8 mouse cellular contexts compared by ENCODE assay signal in the genomic region with DNA sequence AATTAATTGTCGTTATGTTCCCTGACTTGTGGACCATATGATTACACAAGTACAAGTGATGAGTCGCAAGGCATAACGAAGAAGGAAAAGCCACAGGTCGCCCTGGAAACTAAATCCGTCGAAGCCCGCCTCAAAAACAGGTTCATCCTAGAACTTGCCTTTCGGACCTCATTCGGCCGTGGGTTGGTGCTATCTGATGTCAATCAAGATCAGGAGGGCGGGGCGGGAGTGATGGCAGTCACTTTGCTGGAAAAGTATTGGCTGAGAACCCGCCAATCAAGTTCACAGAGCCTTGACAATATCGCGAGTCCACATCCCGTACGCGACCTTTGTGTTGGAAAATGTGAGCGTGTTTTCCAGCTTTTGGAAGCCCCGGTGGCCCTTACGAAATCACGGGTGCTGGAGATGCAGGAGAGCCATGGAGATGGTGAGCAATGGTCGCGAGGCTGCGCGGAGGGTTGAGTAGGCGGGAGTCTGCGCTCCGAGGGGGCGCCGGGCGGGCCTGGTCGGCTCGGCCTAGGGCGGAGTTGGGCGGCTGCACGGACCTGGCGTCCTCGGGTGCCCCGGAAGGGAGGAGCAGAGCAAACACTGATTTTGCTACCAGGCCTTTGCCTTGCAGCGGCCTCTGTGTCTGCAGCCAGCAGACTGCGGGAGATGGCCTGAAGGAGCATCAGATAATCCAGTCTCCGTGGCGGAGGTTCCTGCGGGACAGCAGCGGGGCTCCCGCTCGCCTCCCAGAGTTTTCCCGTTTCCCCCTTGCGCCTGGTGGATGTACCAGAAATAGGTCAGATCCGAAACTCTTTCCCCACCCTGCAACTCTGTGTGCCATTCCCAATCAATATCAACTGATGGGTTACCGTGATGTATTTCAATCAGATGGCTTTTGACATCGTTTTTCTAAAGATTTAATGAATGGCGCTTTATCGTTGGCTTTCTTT. TPM values are rescaled to one million over a fixed set of nuclear protein-coding genes. Genes with fewer than 3 reads are reported as not detected.
DNase-seq lines count a peak whose midpoint lies in the region; ATAC-seq and TF ChIP-seq lines count a peak whose summit lies in the region.

A gene (plus strand): TSS at position 285 of the 938 bp plus-strand sequence.

- H3K4me2 ChIP-seq in forebrain, embryonic 15.5 days (replicated peaks): peak within 1 kb of the TSS; percentile 63

- no peaks in the 10 kb centered on the region for H3K27me3 ChIP-seq in forebrain, embryonic 15.5 days

- intact Hi-C loops in heart, postnatal 25 days (cut with DNase I): loop anchor here (10.0 kb wide), 1 partner anchor 217 kb away; a partner anchor contains a TSS

- H3K4me3 ChIP-seq in ES-E14 (ENCODE audit: insufficient read depth in 1 of 2, low read depth in 1 of 2, low read length in 2 of 2, poor library complexity in 1 of 2, severe bottlenecking in 1 of 2): peak within 1 kb of the TSS; percentile 80 to 83
- peak within 1 kb of the TSS; percentile 77 for H3K4me3 ChIP-seq in forebrain, embryonic 15.5 days
- H3K4me3 ChIP-seq in lung, adult 2 months (replicated peaks; ENCODE audit: extremely low read depth, low read depth, low read length): peak within 1 kb of the TSS; percentile 97

- peak within 1 kb of the TSS; percentile 26; the same call in 1 of the 2 replicates for H3K27ac ChIP-seq in ES-E14 (ENCODE audit: insufficient read depth, low read depth, low read length, poor library complexity, severe bottlenecking)
- H3K27ac ChIP-seq in forebrain, embryonic 15.5 days (replicated peaks): peak within 1 kb of the TSS; percentile 96

- peak; percentile 99 for DNase-seq in ES-E14 (ENCODE audit: low read depth, low spot score)
- peak; percentile 96 for DNase-seq in cerebellum, adult 11-12 months
- DNase-seq in heart, postnatal 25 days (ENCODE audit: low spot score): peak; percentile 96
- peak; percentile 97 to 100 for DNase-seq in layer of hippocampus, adult 18-20 months (ENCODE audit: low spot score in 2 of 2)
- DNase-seq in lung, adult 2 months: peak; percentile 98
- DNase-seq in thymus, adult 18-20 months: peak; percentile 91 to 97

- TF ChIP-seq CTCF in lung, adult 2 months (IDR thresholded peaks at IDR 0.05; ENCODE audit: insufficient read depth, low read length): no peak

- H3K9ac ChIP-seq in ES-E14 (ENCODE audit: insufficient read depth, low read depth, low read length, poor library complexity, severe bottlenecking): peak within 1 kb of the TSS; percentile 92
- H3K9ac ChIP-seq in forebrain, embryonic 15.5 days (replicated peaks): peak within 1 kb of the TSS; percentile 73

- H3K9me3 ChIP-seq in ES-E14 (ENCODE audit: control insufficient read depth, insufficient read depth, low read depth, low read length): no peaks in the 10 kb centered on the region
- 0 out of 2 replicates have a peak, but pooled peaks cover 9% of the 10 kb centered on the region for H3K9me3 ChIP-seq in forebrain, embryonic 15.5 days

- H3K36me3 ChIP-seq in ES-E14 (ENCODE audit: control insufficient read depth, insufficient read depth, low read length, poor library complexity, severe bottlenecking): no peaks in the 10 kb centered on the region
- peaks cover 25% of the 10 kb centered on the region for H3K36me3 ChIP-seq in forebrain, embryonic 15.5 days

- TF ChIP-seq POLR2A in lung, adult 2 months (IDR thresholded peaks at IDR 0.05; ENCODE audit: borderline replicate concordance, extremely low read depth, low read depth, low read length): peak; percentile 38; the same call in 1 of the 2 replicates

- under 1% methylated on average over 55 of the region's 55 CpGs for whole genome bisulfite sequencing in forebrain, embryonic 15.5 days
- WGBS in lung, adult 2 months: under 1% methylated on average over 55 of the region's 55 CpGs

- in situ Hi-C loops in ES-E14 (cut with MboI; ENCODE audit: low sequenced_read_pairs in 2 of 2, unreplicated experiment in 2 of 2): no loop called here

- H3K4me1 ChIP-seq in ES-E14 (ENCODE audit: control insufficient read depth in 2 of 2, insufficient read depth in 2 of 2, low read length in 2 of 2, poor library complexity in 1 of 2): peaks cover 0 to 7% of the 10 kb centered on the region in 2 experiments; a peak in 2 of 4 replicates
- peaks cover 15% of the 10 kb centered on the region for H3K4me1 ChIP-seq in forebrain, embryonic 15.5 days
- peaks cover 4% of the 10 kb centered on the region; the same call in 1 of the 2 replicates for H3K4me1 ChIP-seq in lung, adult 2 months (ENCODE audit: control insufficient read depth, insufficient read depth, low read length)

- peak; percentile 99 for ATAC-seq in forebrain, embryonic 15.5 days (replicated peaks)
- ATAC-seq in neutrophil, adult 5-6 weeks (ENCODE audit: extremely low read depth, insufficient number of reproducible peaks, low FRiP score, poor library complexity, severe bottlenecking): peak; percentile 95

TF ChIP-seq in ES-E14, 5 proteins besides CTCF, POLR2A, EP300 and RAD21:
- no peak for TF ChIP-seq MAFK (IDR thresholded peaks at IDR 0.05; ENCODE audit: insufficient read depth, low read depth, low read length)
- peak; percentile 96 for TF ChIP-seq CHD2 (IDR thresholded peaks at IDR 0.05; ENCODE audit: low read depth, low read length)
- no peak for TF ChIP-seq HCFC1 (IDR thresholded peaks at IDR 0.05; ENCODE audit: borderline replicate concordance, insufficient read depth, low read length)
- no peak for TF ChIP-seq ZC3H11A (IDR thresholded peaks at IDR 0.05; ENCODE audit: borderline replicate concordance, low read depth, low read length)

RNA-seq across cellular contexts. Expression of the gene that starts here (rescaled TPM):
- total RNA-seq in ES-E14 (2012; rRNA removed): 29.0 and 30.5 TPM in 2 replicates
- 64.1 and 69.5 TPM in 2 replicates for polyA plus RNA-seq in forebrain, embryonic 15.5 days (2015; fragmentation: Nextera tagmentation; extraction: Ambion mirVana)
- 10 to 100 TPM; 27.8 to 28.5 TPM for total RNA-seq in heart, postnatal 25 days (2021)
- 10 to 100 TPM; 27.8 to 29.3 TPM for total RNA-seq in layer of hippocampus, adult 18-20 months (2021)
- polyA plus RNA-seq in lung, adult 2 months (2012; rRNA removed): 3.8 and 5.1 TPM in 2 replicates
- total RNA-seq in neutrophil, adult 5-6 weeks (2017): 32.3 and 34.8 TPM in 2 replicates

Comparison
In these comparisons a context has a peak if more than half of its experiments do, and no peak if none do; other contexts are left out.
1. Peak in every context shown above with its lines: DNase-seq, ATAC-seq, H3K4me3 ChIP-seq and H3K27ac ChIP-seq.
2. RNA of the gene that starts here (polyA plus RNA-seq): 64.1 to 69.5 TPM in forebrain, embryonic 15.5 days; 3.8 to 5.1 TPM in lung, adult 2 months; every median in the first group is over 10 times any median in the second.